Mouse (Mus musculus) kidney, adult 2 months (tissue): ENCODE measurements at regions not wholly inside any gene's neighbourhood (a gene's known extent, or its start where the extent isn't known, plus 50 kb on each side); places are given as distances from the start of the nearest gene placed in this dataset.

ENCODE experiments used
- CTCF ChIP-seq: fragments of 200-500 bp; conservative IDR thresholded peaks from 2 replicates; pipeline ENCODE4 v1.5.1; 2011; ENCODE audit warnings: low read depth, mild to moderate bottlenecking, control low read depth, low read length, moderate library complexity, mixed read lengths; ENCODE audit not compliant: insufficient read depth, insufficient read length
- POLR2A ChIP-seq: fragments of 200-500 bp; IDR thresholded peaks from one replicate; pipeline ENCODE4 v1.6.1; 2011; ENCODE audit warnings: low read depth, low read length, control low read depth

DNA sequence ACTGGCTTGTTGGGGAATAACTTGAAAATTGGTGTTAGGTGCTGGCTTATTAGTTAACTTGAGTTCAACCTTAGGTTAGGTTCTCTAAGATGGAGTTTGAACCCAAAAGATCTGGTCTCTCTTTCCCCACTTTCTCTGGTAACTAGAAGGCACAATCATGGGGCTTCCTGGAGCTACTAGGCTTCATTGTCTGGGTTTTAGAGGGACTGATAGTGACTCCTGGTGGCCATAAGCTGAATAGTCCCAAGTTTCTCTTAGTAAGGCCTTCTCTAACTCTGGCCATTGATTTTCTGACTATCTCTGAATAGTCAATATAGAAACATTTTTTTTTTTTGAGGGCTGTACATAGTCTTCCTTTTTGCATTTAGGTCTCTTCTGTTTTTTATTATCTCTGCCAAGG, 97.5 kb upstream of the Ugp2 start:
- TF ChIP-seq CTCF = no peak
- TF ChIP-seq POLR2A = no peak
